Mouse (Mus musculus) MEL (cell line): ENCODE measurements around the gene Wt1. TPM values are rescaled to one million over a fixed set of nuclear protein-coding genes. Genes with fewer than 3 reads are reported as not detected.

Experiments
- DNase-seq: peaks from one replicate; pipeline ENCODE4 v3.0.0; 2011; ENCODE audit warnings: low read depth, low spot score
- H3K27ac ChIP-seq: 2 replicates; pipeline ENCODE4 v1.5.1; 2012; ENCODE audit warnings: low read depth, mild to moderate bottlenecking, control low read depth, low read length, moderate library complexity; ENCODE audit not compliant: control insufficient read depth
- H3K27me3 ChIP-seq, 2 experiments: fragments of 150-350 bp in 1 of 2; sonication (generic) in 1 of 2; 2 replicates each; pipeline ENCODE4 v1.6.1; 2012; ENCODE audit warnings: low read length in 2 of 2, mild to moderate bottlenecking in 2 of 2, improper control_type of control experiment in 1 of 2, moderate library complexity in 1 of 2; ENCODE audit not compliant: insufficient read depth in 2 of 2, control insufficient read depth in 1 of 2
- H3K36me3 ChIP-seq, 2 experiments: 2 replicates each; pipeline ENCODE4 v1.6.1; 2012 to 2014; ENCODE audit warnings: low read length in 2 of 2, improper control_type of control experiment in 1 of 2, inconsistent platforms in 1 of 2, mild to moderate bottlenecking in 1 of 2; ENCODE audit not compliant: insufficient read depth in 2 of 2, control insufficient read depth in 1 of 2
- H3K4me1 ChIP-seq, 2 experiments: fragments of 150-350 bp in 1 of 2; sonication (generic) in 1 of 2; 2 replicates each; pipeline ENCODE4 v1.6.1; 2012; ENCODE audit warnings: low read length in 2 of 2, improper control_type of control experiment in 1 of 2, mild to moderate bottlenecking in 1 of 2; ENCODE audit not compliant: insufficient read depth in 2 of 2, control insufficient read depth in 1 of 2
- H3K4me3 ChIP-seq, 2 experiments: fragments of 150-350 bp in 1 of 2; sonication (generic) in 1 of 2; 2 replicates each; pipeline ENCODE4 v1.5.1; 2012; ENCODE audit warnings: low read depth in 2 of 2, low read length in 2 of 2, mild to moderate bottlenecking in 2 of 2, moderate library complexity in 2 of 2, control low read depth in 1 of 2, improper control_type of control experiment in 1 of 2; ENCODE audit not compliant: control insufficient read depth in 1 of 2, insufficient read depth in 1 of 2
- H3K79me2 ChIP-seq: 2 replicates; pipeline ENCODE4 v1.6.1; 2012; ENCODE audit warnings: mild to moderate bottlenecking, low read length, moderate library complexity; ENCODE audit not compliant: control insufficient read depth, poor library complexity, insufficient read depth
- H3K9ac ChIP-seq: 2 replicates; pipeline ENCODE4 v1.6.1; 2012; ENCODE audit warnings: low read depth, mild to moderate bottlenecking, control low read depth, low read length, moderate library complexity; ENCODE audit not compliant: control insufficient read depth, poor library complexity, severe bottlenecking
- H3K9me3 ChIP-seq: fragments of 150-350 bp; sonication (generic); replicated peaks from 2 replicates; pipeline ENCODE4 v1.6.1; 2012; ENCODE audit warnings: mild to moderate bottlenecking, low read length, improper control_type of control experiment, moderate library complexity; ENCODE audit not compliant: insufficient read depth
- BHLHE40 ChIP-seq: IDR thresholded peaks from 2 replicates; pipeline ENCODE4 v1.6.1; 2012; ENCODE audit warnings: low read depth, mild to moderate bottlenecking, inconsistent platforms, low read length, improper control_type of control experiment, borderline replicate concordance
- CHD2 ChIP-seq: IDR thresholded peaks from 2 replicates; pipeline ENCODE4 v1.6.1; 2011; ENCODE audit warnings: low read length, improper control_type of control experiment
- CTCF ChIP-seq, 3 experiments: IDR thresholded peaks in 2 of 3; conservative IDR thresholded peaks in 1 of 3; 2 replicates each; pipeline ENCODE4 v1.5.1; 2011 to 2012; ENCODE audit warnings: low read length in 3 of 3, low read depth in 2 of 3, mild to moderate bottlenecking in 2 of 3, improper control_type of control experiment in 1 of 3, inconsistent platforms in 1 of 3, mixed read lengths in 1 of 3, moderate library complexity in 1 of 3; ENCODE audit not compliant: control insufficient read depth in 1 of 3, insufficient read depth in 1 of 3, poor library complexity in 1 of 3, severe bottlenecking in 1 of 3
- ELF1 ChIP-seq: IDR thresholded peaks from 2 replicates; pipeline ENCODE4 v1.6.1; 2014; ENCODE audit warnings: low read depth, mild to moderate bottlenecking, inconsistent platforms, low read length, improper control_type of control experiment, moderate library complexity
- ETS1 ChIP-seq: IDR thresholded peaks from 2 replicates; pipeline ENCODE4 v1.6.1; 2012; ENCODE audit warnings: low read depth, mild to moderate bottlenecking, inconsistent platforms, low read length, improper control_type of control experiment, moderate library complexity
- GABPA ChIP-seq: IDR thresholded peaks from 2 replicates; pipeline ENCODE4 v1.6.1; 2012; ENCODE audit warnings: low read depth, mild to moderate bottlenecking, inconsistent platforms, low read length, improper control_type of control experiment, moderate library complexity
- HCFC1 ChIP-seq: IDR thresholded peaks from 2 replicates; pipeline ENCODE4 v1.6.1; 2012; ENCODE audit warnings: low read depth, mild to moderate bottlenecking, inconsistent platforms, low read length, improper control_type of control experiment, moderate library complexity
- KAT2A ChIP-seq: conservative IDR thresholded peaks from 2 replicates; pipeline ENCODE4 v1.6.1; 2012; ENCODE audit warnings: low read depth, low read length, improper control_type of control experiment, inconsistent platforms
- MAFK ChIP-seq: IDR thresholded peaks from 2 replicates; pipeline ENCODE4 v1.6.1; 2011; ENCODE audit warnings: low read depth, mild to moderate bottlenecking, low read length, improper control_type of control experiment, borderline replicate concordance
- MAZ ChIP-seq: IDR thresholded peaks from 2 replicates; pipeline ENCODE4 v1.6.1; 2012; ENCODE audit warnings: low read depth, mild to moderate bottlenecking, inconsistent platforms, low read length, improper control_type of control experiment
- MXI1 ChIP-seq: IDR thresholded peaks from 2 replicates; pipeline ENCODE4 v1.6.1; 2011; ENCODE audit warnings: mild to moderate bottlenecking, low read depth, low read length, improper control_type of control experiment
- MYC ChIP-seq: IDR thresholded peaks from 2 replicates; pipeline ENCODE4 v1.6.1; 2011; ENCODE audit warnings: low read depth, mild to moderate bottlenecking, low read length, improper control_type of control experiment, moderate library complexity
- NELFE ChIP-seq: IDR thresholded peaks from 2 replicates; pipeline ENCODE4 v1.6.1; 2011; ENCODE audit warnings: low read depth, low read length, improper control_type of control experiment
- TAL1 ChIP-seq: IDR thresholded peaks from 2 replicates; pipeline ENCODE4 v1.6.1; 2012; ENCODE audit warnings: mild to moderate bottlenecking, inconsistent platforms, low read length, moderate library complexity, mixed read lengths
- TCF12 ChIP-seq: IDR thresholded peaks from 2 replicates; pipeline ENCODE4 v1.6.1; 2014; ENCODE audit warnings: low read depth, mild to moderate bottlenecking, inconsistent platforms, low read length, improper control_type of control experiment, moderate library complexity
- USF2 ChIP-seq, 2 experiments: IDR thresholded peaks; 2 replicates each; pipeline ENCODE4 v1.6.1; 2011 to 2012; ENCODE audit warnings: improper control_type of control experiment in 2 of 2, low read length in 2 of 2, borderline replicate concordance in 1 of 2, inconsistent platforms in 1 of 2, low read depth in 1 of 2, mild to moderate bottlenecking in 1 of 2; ENCODE audit not compliant: insufficient read depth in 1 of 2
- ZC3H11A ChIP-seq: IDR thresholded peaks from 2 replicates; pipeline ENCODE4 v1.6.1; 2012; ENCODE audit warnings: low read depth, mild to moderate bottlenecking, inconsistent platforms, low read length, improper control_type of control experiment
- polyA plus RNA-seq, 2 experiments: library from polyadenylated mRNA; stranded (reverse) in 1 of 2; unstranded in 1 of 2; fragments of >175 nt in 1 of 2; fragments of >200 nt in 1 of 2; gene quantifications; 2 replicates each; pipeline versions ENCODE4 v1.2.1 to v1.2.4; 2012; ENCODE audit warnings: low replicate concordance in 2 of 2, low read depth in 1 of 2; ENCODE audit not compliant: insufficient read length in 2 of 2, insufficient read depth in 1 of 2, missing spikeins in 1 of 2
- total RNA-seq: library from RNA; depleted of rRNA; stranded (reverse); fragments of 300-350 nt; gene quantifications from 2 replicates; pipeline ENCODE4 v1.2.3, GENCODE M21; 2012

Wt1 gene
- total and polyA plus RNA-seq, 3 experiments, result not detected

DNA sequence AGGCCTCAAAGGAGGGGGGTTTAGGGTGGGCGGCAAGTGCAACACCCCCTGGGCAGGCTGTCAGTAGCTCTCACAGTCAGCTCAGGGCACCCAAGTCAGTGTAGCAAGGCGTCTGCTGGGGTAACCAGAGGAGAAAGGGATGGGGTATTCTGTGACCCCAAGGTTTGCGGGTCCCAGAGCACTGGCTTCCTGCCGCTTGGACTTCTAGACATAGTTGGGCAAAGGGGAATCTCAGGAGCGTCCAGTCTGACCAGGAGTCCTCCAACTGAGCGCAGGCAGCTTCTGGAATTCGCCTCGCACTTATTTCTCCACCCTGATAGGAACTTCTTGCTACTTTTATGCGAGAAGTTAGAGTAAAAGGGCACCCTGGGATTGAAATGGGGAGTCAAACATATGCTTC is 2.4 kb upstream of the Wt1 start:
- no peaks in the 10 kb centered on the region; a peak in 1 of 4 replicates for H3K27me3 ChIP-seq

GRCm38 (mm10) chr2:105124391-105124790 is 1.9 kb upstream of the Wt1 start:
- H3K36me3 ChIP-seq, result no peaks in the 10 kb centered on the region
- no peak overlapping the region for H3K4me3 ChIP-seq
- no peak overlapping the region for H3K27ac ChIP-seq
- H3K79me2 ChIP-seq, result no peaks in the 10 kb centered on the region
- H3K9ac ChIP-seq, result no peak overlapping the region
- no peaks in the 10 kb centered on the region; a peak in 1 of 4 replicates for H3K27me3 ChIP-seq
- TF ChIP-seq CTCF (IDR thresholded peaks at IDR 0.05 in 2 of 3, conservative IDR thresholded peaks at IDR 0.05 in 1 of 3; ENCODE audit: control insufficient read depth in 1 of 3, insufficient read depth in 1 of 3, low read depth in 2 of 3, low read length in 3 of 3, poor library complexity in 1 of 3, severe bottlenecking in 1 of 3) (no peak), ETS1 (no peak), MYC (no peak)
- TF ChIP-seq, all 39 proteins: peak for 0
- Histone ChIP-seq H3K4me1 (no peaks in the 10 kb centered on the region), H3K9me3 (no peaks in the 10 kb centered on the region)
- DNase-seq, result no peak

More for the DNA sequence above, 2.4 kb upstream of the Wt1 start:
- TF ChIP-seq USF2 (IDR thresholded peaks at IDR 0.05; ENCODE audit: borderline replicate concordance in 1 of 2, insufficient read depth in 1 of 2, low read depth in 1 of 2, low read length in 2 of 2) (no peak), ZC3H11A (no peak), HCFC1 (no peak), MXI1 (no peak), TCF12 (no peak), KAT2A (no peak), MAFK (no peak), GABPA (no peak), CHD2 (no peak), TAL1 (no peak)
- TF ChIP-seq, all 39 proteins: peak for 0
- Histone ChIP-seq H3K4me1 (no peaks in the 10 kb centered on the region), H3K9me3 (no peaks in the 10 kb centered on the region), H3K36me3 (no peaks in the 10 kb centered on the region), H3K79me2 (no peaks in the 10 kb centered on the region), H3K9ac (no peak overlapping the region), H3K27ac (no peak overlapping the region), H3K4me3 (no peak overlapping the region)
- DNase-seq, result no peak

DNA sequence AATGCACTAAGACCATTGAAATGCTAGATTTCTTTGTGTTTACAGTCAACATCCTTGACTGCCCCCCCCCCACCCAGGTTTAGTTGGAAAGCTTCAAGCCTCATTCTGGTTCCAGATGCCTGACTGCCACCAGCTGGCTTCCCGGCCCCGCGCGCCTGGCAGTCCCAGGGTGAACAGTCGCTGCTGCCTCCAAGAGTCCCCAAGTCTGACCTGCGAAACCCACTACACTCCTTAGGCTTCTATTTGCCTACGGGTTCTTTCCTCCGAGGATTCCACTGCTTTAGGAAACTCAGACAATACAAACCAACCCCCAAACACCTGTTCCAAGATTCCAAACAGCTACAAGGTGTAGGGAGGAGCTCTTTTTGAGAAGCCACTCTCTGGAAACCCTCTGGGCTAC is 1.1 kb upstream of the Wt1 start:
- Histone ChIP-seq H3K4me3 (no peak overlapping the region), H3K79me2 (no peaks in the 10 kb centered on the region), H3K27me3 (no peaks in the 10 kb centered on the region), H3K9me3 (no peaks in the 10 kb centered on the region), H3K36me3 (no peaks in the 10 kb centered on the region), H3K9ac (no peak overlapping the region), H3K4me1 (no peaks in the 10 kb centered on the region), H3K27ac (no peak overlapping the region)
- DNase-seq, result no peak
- no peak for TF ChIP-seq MYC
- no peak for TF ChIP-seq ELF1
- no peak for TF ChIP-seq TAL1
- no peak for TF ChIP-seq NELFE
- TF ChIP-seq BHLHE40, result no peak
- TF ChIP-seq MAFK, result no peak
- no peak for TF ChIP-seq MAZ
- no peak for TF ChIP-seq USF2 (IDR thresholded peaks at IDR 0.05; ENCODE audit: borderline replicate concordance in 1 of 2, insufficient read depth in 1 of 2, low read depth in 1 of 2, low read length in 2 of 2)
